Mouse (Mus musculus): Measurements from ENCODE around the gene Gcm2.

DNA sequence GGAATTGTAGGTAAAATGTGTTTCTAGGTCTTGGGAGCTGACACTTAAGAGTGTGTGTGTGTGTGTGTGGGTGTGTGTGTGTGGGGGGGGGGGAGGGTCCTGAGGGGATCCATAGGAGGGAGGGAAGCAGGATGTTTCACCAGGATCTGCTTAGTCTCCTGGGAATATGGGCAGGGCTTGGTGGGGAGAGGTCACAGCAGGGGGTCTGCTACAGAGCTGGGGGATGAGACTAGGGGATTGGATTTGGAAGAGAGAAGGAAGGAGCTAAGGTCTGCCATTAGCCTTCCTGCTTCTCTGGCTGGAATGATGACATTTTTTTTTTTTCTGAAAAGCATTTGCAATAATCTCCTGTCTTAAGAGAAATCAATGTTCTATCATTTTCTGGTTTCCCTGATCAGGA is 22.1 kb downstream of the Gcm2 start:
- TF ChIP-seq CTCF (IDR thresholded peaks at IDR 0.05; ENCODE audit: low read depth) (no peak), EP300 (IDR thresholded peaks at IDR 0.05; ENCODE audit: low read depth) (no peak)

Data from heart, postnatal 0 days (tissue).